Mouse (Mus musculus): ENCODE data around the gene Fgfr1op2. TPM values are rescaled to one million over a fixed set of nuclear protein-coding genes. Genes with fewer than 3 reads are reported as not detected.

The Fgfr1op2 gene
- polyA plus RNA-seq, 1 experiment from 2014 or later = 86.5 TPM

- under 1% methylated on average over 82 of the region's 82 CpGs for WGBS
- no peaks in the 10 kb centered on the region for H3K27me3 ChIP-seq (replicated peaks; ENCODE audit: low read depth, poor library complexity, severe bottlenecking)
- H3K36me3 ChIP-seq (replicated peaks) = no peaks in the 10 kb centered on the region
- H3K4me3 ChIP-seq = peak overlapping the region; percentile 83
- no peaks in the 10 kb centered on the region for H3K9me3 ChIP-seq
- peak overlapping the region; percentile 92 for H3K27ac ChIP-seq (replicated peaks)
- DNase-seq (ENCODE audit: low spot score) = peak; percentile 89
- peaks cover 25% of the 10 kb centered on the region for H3K4me1 ChIP-seq
These were observed 57.2 kb downstream of the Fgfr1op2 start for GRCm38 (mm10) chr6:146634015-146634722.

- Histone ChIP-seq H3K9me3 (no peaks in the 10 kb centered on the region), H3K4me1 (peaks cover 25% of the 10 kb centered on the region), H3K4me3 (peak overlapping the region; percentile 83), H3K36me3 (replicated peaks) (no peaks in the 10 kb centered on the region), H3K27ac (replicated peaks) (0 out of 2 replicates have a peak overlapping the region, but pooled peaks have one; percentile 92), H3K27me3 (replicated peaks; ENCODE audit: low read depth, poor library complexity, severe bottlenecking) (no peaks in the 10 kb centered on the region)
- WGBS = 63% methylated on average over 4 of the region's 4 CpGs
- DNase-seq (ENCODE audit: low spot score) = no peak
These were observed 58.0 kb downstream of the Fgfr1op2 start for GRCm38 (mm10) chr6:146634759-146635606.

GRCm38 (mm10) chr6:146636482-146636881 is 59.5 kb downstream of the Fgfr1op2 start:
- WGBS = 91% methylated on average over 5 of the region's 5 CpGs
- Histone ChIP-seq H3K4me3 (no peak overlapping the region), H3K36me3 (replicated peaks) (no peaks in the 10 kb centered on the region), H3K27me3 (replicated peaks; ENCODE audit: low read depth, poor library complexity, severe bottlenecking) (no peaks in the 10 kb centered on the region), H3K4me1 (peaks cover 25% of the 10 kb centered on the region), H3K9me3 (no peaks in the 10 kb centered on the region), H3K27ac (replicated peaks) (no peak overlapping the region)
- DNase-seq (ENCODE audit: low spot score) = no peak

GRCm38 (mm10) chr6:146640068-146640965 is 63.3 kb downstream of the Fgfr1op2 start:
- H3K9me3 ChIP-seq = no peaks in the 10 kb centered on the region
- no peak overlapping the region for H3K4me3 ChIP-seq
- DNase-seq (ENCODE audit: low spot score) = no peak
- peaks cover 16% of the 10 kb centered on the region for H3K4me1 ChIP-seq
- H3K27me3 ChIP-seq (replicated peaks; ENCODE audit: low read depth, poor library complexity, severe bottlenecking) = no peaks in the 10 kb centered on the region
- no peaks in the 10 kb centered on the region for H3K36me3 ChIP-seq (replicated peaks)
- no peak overlapping the region for H3K27ac ChIP-seq (replicated peaks)
- 92% methylated on average over 7 of the region's 7 CpGs for WGBS

- Histone ChIP-seq H3K4me3 (no peak overlapping the region), H3K4me1 (peaks cover 16% of the 10 kb centered on the region), H3K27me3 (replicated peaks; ENCODE audit: low read depth, poor library complexity, severe bottlenecking) (no peaks in the 10 kb centered on the region), H3K9me3 (no peaks in the 10 kb centered on the region), H3K27ac (replicated peaks) (no peak overlapping the region), H3K36me3 (replicated peaks) (no peaks in the 10 kb centered on the region)
- no peak for DNase-seq (ENCODE audit: low spot score)
- WGBS = 86% methylated on average over 6 of the region's 6 CpGs
These were observed 64.0 kb downstream of the Fgfr1op2 start for GRCm38 (mm10) chr6:146640991-146641390.

GRCm38 (mm10) chr6:146641621-146642210 is 64.7 kb downstream of the Fgfr1op2 start:
- Histone ChIP-seq H3K36me3 (replicated peaks) (no peaks in the 10 kb centered on the region), H3K4me1 (peaks cover 16% of the 10 kb centered on the region), H3K4me3 (peak overlapping the region; percentile 92), H3K9me3 (no peaks in the 10 kb centered on the region), H3K27ac (replicated peaks) (peak overlapping the region; percentile 96), H3K27me3 (replicated peaks; ENCODE audit: low read depth, poor library complexity, severe bottlenecking) (no peaks in the 10 kb centered on the region)
- WGBS = 69% methylated on average over 11 of the region's 11 CpGs
- DNase-seq (ENCODE audit: low spot score) = no peak

- under 1% methylated on average over 60 of the region's 60 CpGs for WGBS
- Histone ChIP-seq H3K4me3 (peak within 1 kb of the TSS; percentile 92), H3K4me1 (peaks cover 16% of the 10 kb centered on the region), H3K9me3 (no peaks in the 10 kb centered on the region), H3K36me3 (replicated peaks) (no peaks in the 10 kb centered on the region), H3K27ac (replicated peaks) (peak within 1 kb of the TSS; percentile 96), H3K27me3 (replicated peaks; ENCODE audit: low read depth, poor library complexity, severe bottlenecking) (no peaks in the 10 kb centered on the region)
- peak; percentile 99 for DNase-seq (ENCODE audit: low spot score)
These were observed 65.5 kb downstream of the Fgfr1op2 start, which contains the start of the genes Med21 and Tm7sf3 for GRCm38 (mm10) chr6:146642276-146643183. TSS of gene Med21 (plus strand) at chr6:146642547. TSS of gene Tm7sf3 (minus strand) at chr6:146642824.

- Histone ChIP-seq H3K36me3 (replicated peaks) (no peaks in the 10 kb centered on the region), H3K27ac (replicated peaks) (peak overlapping the region; percentile 96), H3K4me1 (peaks cover 16% of the 10 kb centered on the region), H3K27me3 (replicated peaks; ENCODE audit: low read depth, poor library complexity, severe bottlenecking) (no peaks in the 10 kb centered on the region), H3K4me3 (peak overlapping the region; percentile 92), H3K9me3 (no peaks in the 10 kb centered on the region)
- 52% methylated on average over 11 of the region's 11 CpGs for WGBS
- DNase-seq (ENCODE audit: low spot score) = peak; percentile 26
These were observed 66.2 kb downstream of the Fgfr1op2 start for GRCm38 (mm10) chr6:146643184-146643570.

Other genes with a start within 250 kb of the Fgfr1op2 start
- gene Itpr2, start 75.0 kb upstream of the Fgfr1op2 start, polyA plus RNA-seq (2016; fragmentation: Nextera tagmentation; extraction: Ambion mirVana) = 4.5 and 5.2 TPM in 2 replicates
- 89.0 and 91.5 TPM in 2 replicates for gene Ints13, start 632 bp downstream of the Fgfr1op2 start, polyA plus RNA-seq (2016; fragmentation: Nextera tagmentation; extraction: Ambion mirVana)
- 122 and 127 TPM in 2 replicates for gene Med21, start 65.3 kb downstream of the Fgfr1op2 start, polyA plus RNA-seq (2016; fragmentation: Nextera tagmentation; extraction: Ambion mirVana)
- gene Tm7sf3, start 65.6 kb downstream of the Fgfr1op2 start, polyA plus RNA-seq (2016; fragmentation: Nextera tagmentation; extraction: Ambion mirVana) = 26.7 and 27.5 TPM in 2 replicates
- gene Stk38l, start 147.8 kb downstream of the Fgfr1op2 start, polyA plus RNA-seq (2016; fragmentation: Nextera tagmentation; extraction: Ambion mirVana) = 21.1 and 22.2 TPM in 2 replicates
- 2.8 and 3.8 TPM in 2 replicates for gene Arntl2, start 218.9 kb downstream of the Fgfr1op2 start, polyA plus RNA-seq (2016; fragmentation: Nextera tagmentation; extraction: Ambion mirVana)

Data from embryonic facial prominence, embryonic 10.5 days (tissue).